Mouse (Mus musculus) MEL (cell line): ENCODE data around the gene Cdh4.

Experiments used
- CHD2 ChIP-seq: IDR thresholded peaks from 2 replicates; pipeline ENCODE4 v1.6.1; 2011; ENCODE audit warnings: low read length, improper control_type of control experiment
- EP300 ChIP-seq, 2 experiments: IDR thresholded peaks; 2 replicates each; pipeline ENCODE4 v1.6.1; 2011; ENCODE audit warnings: improper control_type of control experiment in 2 of 2, low read length in 2 of 2, low read depth in 1 of 2, mild to moderate bottlenecking in 1 of 2
- GATA1 ChIP-seq: IDR thresholded peaks from 2 replicates; pipeline ENCODE4 v1.6.1; 2011; ENCODE audit warnings: low read depth, low read length, improper control_type of control experiment
- JUND ChIP-seq: IDR thresholded peaks from 2 replicates; pipeline ENCODE4 v1.6.1; 2011; ENCODE audit warnings: low read depth, mild to moderate bottlenecking, improper control_type of control experiment, low read length
- MAFK ChIP-seq: IDR thresholded peaks from 2 replicates; pipeline ENCODE4 v1.6.1; 2011; ENCODE audit warnings: low read depth, mild to moderate bottlenecking, low read length, improper control_type of control experiment, borderline replicate concordance
- MAX ChIP-seq: IDR thresholded peaks from 2 replicates; pipeline ENCODE4 v1.6.1; 2011; ENCODE audit warnings: low read length, improper control_type of control experiment
- POLR2A ChIP-seq, 2 experiments: IDR thresholded peaks; 2 replicates each; pipeline ENCODE4 v1.6.1; 2011 to 2012; ENCODE audit warnings: low read length in 2 of 2, mild to moderate bottlenecking in 2 of 2, control low read depth in 1 of 2, improper control_type of control experiment in 1 of 2, low read depth in 1 of 2, moderate library complexity in 1 of 2; ENCODE audit not compliant: control insufficient read depth in 1 of 2, insufficient read depth in 1 of 2, poor library complexity in 1 of 2
- TCF12 ChIP-seq: IDR thresholded peaks from 2 replicates; pipeline ENCODE4 v1.6.1; 2014; ENCODE audit warnings: low read depth, mild to moderate bottlenecking, inconsistent platforms, low read length, improper control_type of control experiment, moderate library complexity

DNA sequence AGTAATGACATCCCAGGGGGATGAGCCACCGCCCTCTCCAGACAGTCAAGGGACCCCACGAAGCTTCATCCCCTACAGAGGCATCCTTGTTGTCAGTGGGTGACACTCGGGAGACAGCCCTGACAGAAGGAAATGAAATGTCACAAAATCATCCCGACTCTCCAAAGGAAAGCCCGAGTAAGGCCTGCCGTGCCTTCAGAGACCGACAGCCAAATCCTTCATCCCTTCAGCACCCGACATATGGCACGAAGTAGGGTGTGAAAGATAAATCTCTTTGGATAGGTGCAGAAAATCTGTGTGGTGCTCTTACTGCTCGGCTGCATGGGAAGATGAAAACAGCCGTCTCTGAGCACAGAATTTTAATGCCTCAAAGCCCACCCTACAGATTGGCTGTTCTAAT lies 312.5 kb downstream of the Cdh4 start:
- TF ChIP-seq GATA1 = no peak
- no peak for TF ChIP-seq JUND
- TF ChIP-seq POLR2A (IDR thresholded peaks at IDR 0.05; ENCODE audit: control insufficient read depth in 1 of 2, insufficient read depth in 1 of 2, low read depth in 1 of 2, low read length in 2 of 2, poor library complexity in 1 of 2) = no peak
- TF ChIP-seq CHD2 = no peak
- no peak for TF ChIP-seq EP300 (IDR thresholded peaks at IDR 0.05; ENCODE audit: low read depth in 1 of 2, low read length in 2 of 2)
- TF ChIP-seq MAX = no peak
- TF ChIP-seq MAFK = no peak
- no peak for TF ChIP-seq TCF12
